Mouse (Mus musculus) bone marrow macrophage, adult 2 months (primary cell): ENCODE measurements around the gene Cish. TPM values are rescaled to one million over a fixed set of nuclear protein-coding genes. Genes with fewer than 3 reads are reported as not detected.
A peak's percentile ranks its signal among the peaks of the same experiment; 100 is the strongest.

ENCODE experiments used
- H3K27ac ChIP-seq: 2 replicates; pipeline ENCODE4 v1.5.1; 2012; ENCODE audit warnings: low read depth, low read length; ENCODE audit not compliant: insufficient read depth
- H3K4me1 ChIP-seq: 2 replicates; pipeline ENCODE4 v1.6.1; 2012; ENCODE audit warnings: low read length; ENCODE audit not compliant: control insufficient read depth, insufficient read depth
- H3K4me3 ChIP-seq: 2 replicates; pipeline ENCODE4 v1.5.1; 2012; ENCODE audit warnings: mild to moderate bottlenecking, low read length, moderate library complexity; ENCODE audit not compliant: insufficient read depth
- CTCF ChIP-seq: IDR thresholded peaks from 2 replicates; pipeline ENCODE4 v1.5.1; 2012; ENCODE audit warnings: low read depth, mild to moderate bottlenecking, low read length, moderate library complexity
- POLR2A ChIP-seq: IDR thresholded peaks from 2 replicates; pipeline ENCODE4 v1.6.1; 2012; ENCODE audit warnings: mild to moderate bottlenecking, low read depth, low read length, borderline replicate concordance
- polyA plus RNA-seq: library from polyadenylated mRNA; stranded (reverse); fragments of >200 nt; gene quantifications from 2 replicates; pipeline ENCODE4 v1.2.4, GENCODE M21; 2012; ENCODE audit not compliant: missing spikeins, insufficient read depth, insufficient read length

Cish gene
- polyA plus RNA-seq, 1 experiment, result 0.83 TPM

- Histone ChIP-seq H3K4me1 (peaks cover 49% of the 10 kb centered on the region), H3K4me3 (peak overlapping the region; percentile 83; the same call in 1 of the 2 replicates), H3K27ac (peak overlapping the region; percentile 37)
- TF ChIP-seq POLR2A, result no peak
- TF ChIP-seq CTCF, result no peak
Observed at GRCm38 (mm10) chr9:107287294-107287693, 8.5 kb upstream of the Cish start.

GRCm38 (mm10) chr9:107288105-107288650 lies 7.6 kb upstream of the Cish start:
- H3K4me3 ChIP-seq, result peak overlapping the region; percentile 83
- no peak overlapping the region for H3K27ac ChIP-seq
- H3K4me1 ChIP-seq, result peaks cover 43% of the 10 kb centered on the region
- TF ChIP-seq POLR2A (no peak), CTCF (no peak)

GRCm38 (mm10) chr9:107288711-107289110 lies 7.1 kb upstream of the Cish start:
- Histone ChIP-seq H3K4me3 (peak overlapping the region; percentile 83), H3K27ac (peak overlapping the region; percentile 89), H3K4me1 (peaks cover 43% of the 10 kb centered on the region)
- TF ChIP-seq CTCF, result no peak
- no peak for TF ChIP-seq POLR2A

- peak within 1 kb of the TSS; percentile 83 for H3K4me3 ChIP-seq
- H3K27ac ChIP-seq, result peak within 1 kb of the TSS; percentile 89
- TF ChIP-seq POLR2A (peak; percentile 83), CTCF (no peak)
- peaks cover 44% of the 10 kb centered on the region for H3K4me1 ChIP-seq
Observed at GRCm38 (mm10) chr9:107289211-107290076, 6.4 kb upstream of the Cish start, which contains the start of gene Mapkapk3. TSS of gene Mapkapk3 (minus strand) at chr9:107289877.

- Histone ChIP-seq H3K27ac (no peak overlapping the region), H3K4me1 (peaks cover 41% of the 10 kb centered on the region), H3K4me3 (no peak overlapping the region)
- TF ChIP-seq CTCF (peak; percentile 86), POLR2A (no peak)
Observed at GRCm38 (mm10) chr9:107290897-107291296, 4.9 kb upstream of the Cish start.

GRCm38 (mm10) chr9:107294249-107294648 lies 1.6 kb upstream of the Cish start:
- no peak overlapping the region for H3K4me3 ChIP-seq
- no peak for TF ChIP-seq POLR2A
- TF ChIP-seq CTCF, result peak; percentile 91
- H3K27ac ChIP-seq, result no peak overlapping the region
- peaks cover 15% of the 10 kb centered on the region for H3K4me1 ChIP-seq

GRCm38 (mm10) chr9:107295616-107296015 lies 210 bp upstream of the Cish start:
- H3K4me3 ChIP-seq, result peak overlapping the region; percentile 65; the same call in 1 of the 2 replicates
- H3K27ac ChIP-seq, result no peak overlapping the region
- peaks cover 10% of the 10 kb centered on the region for H3K4me1 ChIP-seq
- TF ChIP-seq POLR2A (no peak), CTCF (no peak)

- Histone ChIP-seq H3K4me1 (peaks cover 10% of the 10 kb centered on the region), H3K4me3 (peak overlapping the region; percentile 65), H3K27ac (no peak overlapping the region)
- TF ChIP-seq POLR2A (no peak), CTCF (no peak)
Observed at GRCm38 (mm10) chr9:107296041-107296440, 215 bp downstream of the Cish start.

- no peak for TF ChIP-seq CTCF
- TF ChIP-seq POLR2A, result no peak
- H3K4me3 ChIP-seq, result peak overlapping the region; percentile 65
- H3K27ac ChIP-seq, result no peak overlapping the region
- H3K4me1 ChIP-seq, result peaks cover 10% of the 10 kb centered on the region
Observed at GRCm38 (mm10) chr9:107296501-107296965, 707 bp downstream of the Cish start.

GRCm38 (mm10) chr9:107297059-107297458 lies 1.2 kb downstream of the Cish start:
- Histone ChIP-seq H3K4me1 (peaks cover 10% of the 10 kb centered on the region), H3K4me3 (peak overlapping the region; percentile 65), H3K27ac (no peak overlapping the region)
- TF ChIP-seq CTCF, result no peak
- TF ChIP-seq POLR2A, result no peak
